Mouse (Mus musculus): ENCODE measurements around the gene Lrrc47. TPM values are rescaled to one million over a fixed set of nuclear protein-coding genes. Genes with fewer than 3 reads are reported as not detected.

The Lrrc47 gene
- total RNA-seq, 2 experiments from 2014 or later, result 55.6 to 58.5 TPM

Other genes with a start within 250 kb of the Lrrc47 start
- gene A430005L14Rik, start 54.5 kb upstream of the Lrrc47 start, total RNA-seq (2021), result 10 to 100 TPM; 18.8 to 21.4 TPM
- 1 to 10 TPM; 2.9 to 3.7 TPM for gene Dffb, start 36.6 kb upstream of the Lrrc47 start, total RNA-seq (2021)
- gene Cep104, start 36.5 kb upstream of the Lrrc47 start, total RNA-seq (2021), result 10 to 100 TPM; 25.3 to 28.2 TPM
- 10 to 100 TPM; 45.4 to 54.8 TPM for gene Smim1, start 14.5 kb downstream of the Lrrc47 start, total RNA-seq (2021)
- not detected for gene Ccdc27, start 30.9 kb downstream of the Lrrc47 start, total RNA-seq (2021)
- gene Trp73, start 128.5 kb downstream of the Lrrc47 start, total RNA-seq (2021), result not detected
- gene Wrap73, start 130.6 kb downstream of the Lrrc47 start, total RNA-seq (2021), result 10 to 100 TPM; 20.3 to 22.6 TPM
- gene Tprgl, start 148.9 kb downstream of the Lrrc47 start, total RNA-seq (2021), result 100 to 1,000 TPM; 159 to 168 TPM
- gene Megf6, start 159.0 kb downstream of the Lrrc47 start, total RNA-seq (2021), result 1 to 10 TPM; 2.9 to 3.4 TPM